ENCODE assay signal across 8 mouse cellular contexts in genomic region chr10:24625060-24625701, GRCm38 (mm10). TPM values are rescaled to one million over a fixed set of nuclear protein-coding genes. Genes with fewer than 3 reads are reported as not detected.
DNase-seq lines count a peak whose midpoint lies in the region; ATAC-seq lines count a peak whose summit lies in the region.

No protein-coding gene starts in this region.

- peak; percentile 70 for ATAC-seq in forebrain, embryonic 16.5 days
- peak; percentile 48 to 63; a peak in 1 of 4 replicates for ATAC-seq in hematopoietic stem cell, adult 5-6 weeks (replicated peaks in 1 of 2; ENCODE audit: insufficient read depth in 1 of 2, low FRiP score in 2 of 2, low TSS enrichment in 1 of 2, low read depth in 1 of 2, poor library complexity in 2 of 2, severe bottlenecking in 2 of 2)
- ATAC-seq in megakaryocyte progenitor cell, adult 5-6 weeks (replicated peaks; ENCODE audit: poor library complexity): peak; percentile 65

- no peaks in the 10 kb centered on the region for H3K36me3 ChIP-seq in forebrain, embryonic 16.5 days (ENCODE audit: control insufficient read depth, insufficient read depth)

- no peak overlapping the region for H3K9ac ChIP-seq in forebrain, embryonic 16.5 days (replicated peaks; ENCODE audit: low read depth, low read length)

- WGBS in forebrain, embryonic 16.5 days: 35% methylated on average over 24 of the region's 24 CpGs

- H3K9me3 ChIP-seq in forebrain, embryonic 16.5 days (ENCODE audit: control insufficient read depth, low read length): no peaks in the 10 kb centered on the region

- no peaks in the 10 kb centered on the region for H3K27me3 ChIP-seq in forebrain, embryonic 16.5 days (replicated peaks; ENCODE audit: control insufficient read depth, insufficient read depth, low read length)

- no peaks in the 10 kb centered on the region; the same call in 1 of the 2 replicates for H3K4me1 ChIP-seq in forebrain, embryonic 16.5 days (replicated peaks; ENCODE audit: control insufficient read depth, insufficient read depth, low read length)

- H3K27ac ChIP-seq in forebrain, embryonic 16.5 days (ENCODE audit: low read length): no peak overlapping the region

- no peak overlapping the region for H3K4me3 ChIP-seq in forebrain, embryonic 16.5 days (replicated peaks; ENCODE audit: low read length)

- no peak overlapping the region for H3K4me2 ChIP-seq in forebrain, embryonic 16.5 days (ENCODE audit: low read length)

- DNase-seq in Muller cell, postnatal 12 days (ENCODE audit: inconsistent ontology term): peak; percentile 87
- peak; percentile 12 for DNase-seq in cerebellum, adult 11-12 months
- DNase-seq in layer of hippocampus, postnatal 25 days (ENCODE audit: extremely low spot score in 1 of 2, low spot score in 1 of 2): peak; percentile 81 to 98
- peak; percentile 90 for DNase-seq in right cerebral cortex, postnatal 14 days
- peak; percentile 89 for DNase-seq in urinary bladder, postnatal 14 days (ENCODE audit: low spot score)

RNA-seq across cellular contexts. Expression of gene Ccn2, which starts 29.9 kb away (rescaled TPM):
- polyA plus RNA-seq in forebrain, embryonic 16.5 days (2015; fragmentation: Nextera tagmentation; extraction: Ambion mirVana): 3.0 and 3.5 TPM in 2 replicates
- not detected in 2 replicates for total RNA-seq in hematopoietic stem cell, adult 5-6 weeks (2017)
- 1 to 10 TPM; 6.9 to 7.4 TPM for total RNA-seq in layer of hippocampus, postnatal 25 days (2021)
- total RNA-seq in megakaryocyte progenitor cell, adult 5-6 weeks (2015): not detected in 2 replicates
- not detected in 2 replicates for total RNA-seq in megakaryocyte progenitor cell, adult 5-6 weeks (2017)

Comparison
In these comparisons a context has a peak if more than half of its experiments do, and no peak if none do; other contexts are left out.
1. DNase-seq: peak in every context shown above with its lines; median percentile 90 in right cerebral cortex, postnatal 14 days; 90 in layer of hippocampus, postnatal 25 days; 89 in urinary bladder, postnatal 14 days; 87 in Muller cell, postnatal 12 days; 12 in cerebellum, adult 11-12 months.